Mouse (Mus musculus) E14TG2a.4 (cell line): Measurements from ENCODE around the gene Scube2.

Experiments
- H3K27me3 ChIP-seq: 2 replicates; pipeline ENCODE4 v1.6.1; 2014; ENCODE audit warnings: low read length, control low read depth; ENCODE audit not compliant: insufficient read depth
- H3K36me3 ChIP-seq: 2 replicates; pipeline ENCODE4 v1.6.1; 2014; ENCODE audit warnings: low read length, control low read depth; ENCODE audit not compliant: insufficient read depth
- H3K4me1 ChIP-seq: replicated peaks from 2 replicates; pipeline ENCODE4 v1.6.1; 2014; ENCODE audit warnings: low read depth, low read length, control low read depth
- H3K4me3 ChIP-seq: replicated peaks from 2 replicates; pipeline ENCODE4 v1.5.1; 2014; ENCODE audit warnings: mild to moderate bottlenecking, low read length
- H3K9me3 ChIP-seq: 2 replicates; pipeline ENCODE4 v1.6.1; 2014; ENCODE audit warnings: low read length, control low read depth
- CTCF ChIP-seq: conservative IDR thresholded peaks from 2 replicates; pipeline ENCODE4 v1.5.1; 2014; ENCODE audit warnings: low read length
- NANOG ChIP-seq: IDR thresholded peaks from 2 replicates; pipeline ENCODE4 v1.6.1; 2014; ENCODE audit warnings: borderline replicate concordance, low read length, mixed read lengths
- POU5F1 ChIP-seq: IDR thresholded peaks from 2 replicates; pipeline ENCODE4 v1.6.1; 2014; ENCODE audit warnings: low read length, borderline replicate concordance

Scube2 gene

GRCm38 (mm10) chr7:109751427-109752007, 114.0 kb downstream of the Scube2 start:
- TF ChIP-seq CTCF, result no peak
- TF ChIP-seq POU5F1, result no peak
- no peak for TF ChIP-seq NANOG
- Histone ChIP-seq H3K27me3 (peaks cover 37% of the 10 kb centered on the region), H3K9me3 (no peaks in the 10 kb centered on the region), H3K4me3 (peak overlapping the region; percentile 96), H3K4me1 (peaks cover 17% of the 10 kb centered on the region), H3K36me3 (no peaks in the 10 kb centered on the region)
